Mouse (Mus musculus): Measurements from ENCODE around the gene Mrpl2. TPM values are rescaled to one million over a fixed set of nuclear protein-coding genes. Genes with fewer than 3 reads are reported as not detected.

The Mrpl2 gene
- polyA plus RNA-seq, 1 experiment from 2014 or later: 117 TPM

- peak overlapping the region; percentile 37; the same call in 1 of the 2 replicates for H3K4me2 ChIP-seq (ENCODE audit: low read depth, low read length, severe bottlenecking)
- DNase-seq (ENCODE audit: low spot score): no peak
- H3K9me3 ChIP-seq (ENCODE audit: control insufficient read depth, low read length): no peaks in the 10 kb centered on the region
- no peak overlapping the region for H3K4me3 ChIP-seq (ENCODE audit: low read depth, low read length)
- H3K36me3 ChIP-seq (ENCODE audit: control insufficient read depth, insufficient read depth, low read length): no peaks in the 10 kb centered on the region
- H3K27ac ChIP-seq (ENCODE audit: low read depth, low read length): peak overlapping the region; percentile 87
- peak overlapping the region; percentile 58 for H3K9ac ChIP-seq (ENCODE audit: low read length)
- no peaks in the 10 kb centered on the region for H3K27me3 ChIP-seq (ENCODE audit: control insufficient read depth, insufficient read depth, low read length)
- H3K4me1 ChIP-seq (replicated peaks; ENCODE audit: control insufficient read depth, insufficient read depth, low read length): peaks cover 41% of the 10 kb centered on the region
- no peak for ATAC-seq (replicated peaks; ENCODE audit: low FRiP score)
- 30% methylated on average over 16 of the region's 16 CpGs for WGBS
These were observed 26.2 kb upstream of the Mrpl2 start for GRCm38 (mm10) chr17:46619683-46620357.

GRCm38 (mm10) chr17:46621324-46621723, 24.7 kb upstream of the Mrpl2 start:
- Histone ChIP-seq H3K27ac (ENCODE audit: low read depth, low read length) (no peak overlapping the region), H3K9ac (ENCODE audit: low read length) (no peak overlapping the region), H3K4me2 (ENCODE audit: low read depth, low read length, severe bottlenecking) (no peak overlapping the region), H3K4me3 (ENCODE audit: low read depth, low read length) (no peak overlapping the region), H3K9me3 (ENCODE audit: control insufficient read depth, low read length) (no peaks in the 10 kb centered on the region), H3K27me3 (ENCODE audit: control insufficient read depth, insufficient read depth, low read length) (no peaks in the 10 kb centered on the region), H3K36me3 (ENCODE audit: control insufficient read depth, insufficient read depth, low read length) (no peaks in the 10 kb centered on the region), H3K4me1 (replicated peaks; ENCODE audit: control insufficient read depth, insufficient read depth, low read length) (peaks cover 45% of the 10 kb centered on the region)
- DNase-seq (ENCODE audit: low spot score) (no peak), ATAC-seq (replicated peaks; ENCODE audit: low FRiP score) (no peak)
- WGBS: 81% methylated on average over 15 of the region's 15 CpGs

GRCm38 (mm10) chr17:46622269-46622668, 23.8 kb upstream of the Mrpl2 start:
- ATAC-seq (replicated peaks; ENCODE audit: low FRiP score) (no peak), DNase-seq (ENCODE audit: low spot score) (no peak)
- Histone ChIP-seq H3K36me3 (ENCODE audit: control insufficient read depth, insufficient read depth, low read length) (no peaks in the 10 kb centered on the region), H3K4me1 (replicated peaks; ENCODE audit: control insufficient read depth, insufficient read depth, low read length) (peaks cover 40% of the 10 kb centered on the region), H3K9me3 (ENCODE audit: control insufficient read depth, low read length) (no peaks in the 10 kb centered on the region), H3K27ac (ENCODE audit: low read depth, low read length) (no peak overlapping the region), H3K9ac (ENCODE audit: low read length) (no peak overlapping the region), H3K4me3 (ENCODE audit: low read depth, low read length) (no peak overlapping the region), H3K27me3 (ENCODE audit: control insufficient read depth, insufficient read depth, low read length) (no peaks in the 10 kb centered on the region), H3K4me2 (ENCODE audit: low read depth, low read length, severe bottlenecking) (no peak overlapping the region)
- WGBS: 86% methylated on average over 11 of the region's 11 CpGs

GRCm38 (mm10) chr17:46623819-46624557, 22.0 kb upstream of the Mrpl2 start:
- Histone ChIP-seq H3K4me3 (ENCODE audit: low read depth, low read length) (no peak overlapping the region), H3K4me1 (replicated peaks; ENCODE audit: control insufficient read depth, insufficient read depth, low read length) (peaks cover 26% of the 10 kb centered on the region), H3K9ac (ENCODE audit: low read length) (no peak overlapping the region), H3K4me2 (ENCODE audit: low read depth, low read length, severe bottlenecking) (no peak overlapping the region), H3K36me3 (ENCODE audit: control insufficient read depth, insufficient read depth, low read length) (no peaks in the 10 kb centered on the region), H3K27ac (ENCODE audit: low read depth, low read length) (no peak overlapping the region), H3K27me3 (ENCODE audit: control insufficient read depth, insufficient read depth, low read length) (no peaks in the 10 kb centered on the region), H3K9me3 (ENCODE audit: control insufficient read depth, low read length) (no peaks in the 10 kb centered on the region)
- DNase-seq (ENCODE audit: low spot score): no peak
- no peak for ATAC-seq (replicated peaks; ENCODE audit: low FRiP score)
- WGBS: 35% methylated on average over 10 of the region's 10 CpGs

- DNase-seq (ENCODE audit: low spot score): no peak
- Histone ChIP-seq H3K9ac (ENCODE audit: low read length) (no peak overlapping the region), H3K4me1 (replicated peaks; ENCODE audit: control insufficient read depth, insufficient read depth, low read length) (peaks cover 21% of the 10 kb centered on the region; the same call in 1 of the 2 replicates), H3K4me3 (ENCODE audit: low read depth, low read length) (no peak overlapping the region), H3K9me3 (ENCODE audit: control insufficient read depth, low read length) (no peaks in the 10 kb centered on the region), H3K27me3 (ENCODE audit: control insufficient read depth, insufficient read depth, low read length) (no peaks in the 10 kb centered on the region), H3K4me2 (ENCODE audit: low read depth, low read length, severe bottlenecking) (no peak overlapping the region), H3K36me3 (ENCODE audit: control insufficient read depth, insufficient read depth, low read length) (no peaks in the 10 kb centered on the region), H3K27ac (ENCODE audit: low read depth, low read length) (no peak overlapping the region)
- WGBS: 72% methylated on average over 12 of the region's 12 CpGs
- ATAC-seq (replicated peaks; ENCODE audit: low FRiP score): no peak
These were observed 21.4 kb upstream of the Mrpl2 start for GRCm38 (mm10) chr17:46624598-46624997.

- Histone ChIP-seq H3K36me3 (ENCODE audit: control insufficient read depth, insufficient read depth, low read length) (no peaks in the 10 kb centered on the region), H3K27ac (ENCODE audit: low read depth, low read length) (no peak overlapping the region), H3K27me3 (ENCODE audit: control insufficient read depth, insufficient read depth, low read length) (no peaks in the 10 kb centered on the region), H3K4me1 (replicated peaks; ENCODE audit: control insufficient read depth, insufficient read depth, low read length) (peaks cover 17% of the 10 kb centered on the region), H3K9me3 (ENCODE audit: control insufficient read depth, low read length) (no peaks in the 10 kb centered on the region), H3K4me3 (ENCODE audit: low read depth, low read length) (peak overlapping the region; percentile 91), H3K4me2 (ENCODE audit: low read depth, low read length, severe bottlenecking) (peak overlapping the region; percentile 75), H3K9ac (ENCODE audit: low read length) (no peak overlapping the region)
- DNase-seq (ENCODE audit: low spot score) (no peak), ATAC-seq (replicated peaks; ENCODE audit: low FRiP score) (no peak)
- WGBS: 70% methylated on average over 6 of the region's 6 CpGs
These were observed 18.6 kb upstream of the Mrpl2 start for GRCm38 (mm10) chr17:46627409-46627808.

GRCm38 (mm10) chr17:46628471-46628790, 17.6 kb upstream of the Mrpl2 start:
- peaks cover 17% of the 10 kb centered on the region for H3K4me1 ChIP-seq (replicated peaks; ENCODE audit: control insufficient read depth, insufficient read depth, low read length)
- no peaks in the 10 kb centered on the region for H3K36me3 ChIP-seq (ENCODE audit: control insufficient read depth, insufficient read depth, low read length)

GRCm38 (mm10) chr17:46628791-46629684, 17.0 kb upstream of the Mrpl2 start, which contains the start of gene Ptk7:
Gene Ptk7, minus strand, starts transcription at chr17:46629504.
- WGBS: under 1% methylated on average over 82 of the region's 90 CpGs
- ATAC-seq (replicated peaks; ENCODE audit: low FRiP score): peak; percentile 84
- peak within 1 kb of the TSS; percentile 91 for H3K4me3 ChIP-seq (ENCODE audit: low read depth, low read length)
- no peaks in the 10 kb centered on the region for H3K27me3 ChIP-seq (ENCODE audit: control insufficient read depth, insufficient read depth, low read length)
- H3K9me3 ChIP-seq (ENCODE audit: control insufficient read depth, low read length): no peaks in the 10 kb centered on the region
- peak within 1 kb of the TSS; percentile 72 for H3K27ac ChIP-seq (ENCODE audit: low read depth, low read length)
- no peaks in the 10 kb centered on the region for H3K36me3 ChIP-seq (ENCODE audit: control insufficient read depth, insufficient read depth, low read length)
- H3K4me1 ChIP-seq (replicated peaks; ENCODE audit: control insufficient read depth, insufficient read depth, low read length): peaks cover 17% of the 10 kb centered on the region
- peak; percentile 98 for DNase-seq (ENCODE audit: low spot score)
- peak within 1 kb of the TSS; percentile 75 for H3K4me2 ChIP-seq (ENCODE audit: low read depth, low read length, severe bottlenecking)
- peak within 1 kb of the TSS; percentile 94 for H3K9ac ChIP-seq (ENCODE audit: low read length)

More at GRCm38 (mm10) chr17:46628471-46628790, 17.6 kb upstream of the Mrpl2 start:
- WGBS: 1% methylated on average over 13 of the region's 13 CpGs
- peak; percentile 4; the same call in 1 of the 2 replicates for ATAC-seq (replicated peaks; ENCODE audit: low FRiP score)
- DNase-seq (ENCODE audit: low spot score): peak; percentile 72
- no peaks in the 10 kb centered on the region for H3K9me3 ChIP-seq (ENCODE audit: control insufficient read depth, low read length)
- H3K4me3 ChIP-seq (ENCODE audit: low read depth, low read length): peak overlapping the region; percentile 91
- peak overlapping the region; percentile 75 for H3K4me2 ChIP-seq (ENCODE audit: low read depth, low read length, severe bottlenecking)
- 0 out of 2 replicates have a peak overlapping the region, but pooled peaks have one; percentile 72 for H3K27ac ChIP-seq (ENCODE audit: low read depth, low read length)
- peak overlapping the region; percentile 94 for H3K9ac ChIP-seq (ENCODE audit: low read length)
- H3K27me3 ChIP-seq (ENCODE audit: control insufficient read depth, insufficient read depth, low read length): no peaks in the 10 kb centered on the region
